Mouse (Mus musculus) cortical plate, adult 2 months (tissue): ENCODE results near the gene Tmem229b. TPM values are rescaled to one million over a fixed set of nuclear protein-coding genes. Genes with fewer than 3 reads are reported as not detected.

ENCODE experiments used
- H3K27ac ChIP-seq: fragments of 200-500 bp; 2 replicates; pipeline ENCODE4 v1.5.1; 2012; ENCODE audit warnings: low read length, control low read depth, inconsistent platforms; ENCODE audit not compliant: insufficient read depth
- H3K4me1 ChIP-seq: fragments of 200-500 bp; 2 replicates; pipeline ENCODE4 v1.6.1; 2011; ENCODE audit warnings: low read length; ENCODE audit not compliant: control insufficient read depth, insufficient read depth
- H3K4me3 ChIP-seq: fragments of 200-500 bp; 2 replicates; pipeline ENCODE4 v1.5.1; 2011; ENCODE audit warnings: mild to moderate bottlenecking, low read length, control low read depth; ENCODE audit not compliant: insufficient read depth
- CTCF ChIP-seq: fragments of 200-500 bp; IDR thresholded peaks from 2 replicates; pipeline ENCODE4 v1.5.1; 2011; ENCODE audit warnings: mild to moderate bottlenecking, control low read depth, low read length; ENCODE audit not compliant: insufficient read depth; ENCODE audit errors: extremely low read depth
- POLR2A ChIP-seq: fragments of 200-500 bp; IDR thresholded peaks from 2 replicates; pipeline ENCODE4 v1.6.1; 2011; ENCODE audit warnings: mild to moderate bottlenecking, low read length, control low read depth; ENCODE audit not compliant: insufficient read depth; ENCODE audit errors: extremely low read depth
- polyA plus RNA-seq: library from polyadenylated mRNA; depleted of rRNA; stranded (reverse); fragments of >200 nt; gene quantifications from 2 replicates; pipeline ENCODE4 v1.2.3, GENCODE M21; 2012

Tmem229b gene
- polyA plus RNA-seq, 1 experiment = 20.9 TPM

DNA sequence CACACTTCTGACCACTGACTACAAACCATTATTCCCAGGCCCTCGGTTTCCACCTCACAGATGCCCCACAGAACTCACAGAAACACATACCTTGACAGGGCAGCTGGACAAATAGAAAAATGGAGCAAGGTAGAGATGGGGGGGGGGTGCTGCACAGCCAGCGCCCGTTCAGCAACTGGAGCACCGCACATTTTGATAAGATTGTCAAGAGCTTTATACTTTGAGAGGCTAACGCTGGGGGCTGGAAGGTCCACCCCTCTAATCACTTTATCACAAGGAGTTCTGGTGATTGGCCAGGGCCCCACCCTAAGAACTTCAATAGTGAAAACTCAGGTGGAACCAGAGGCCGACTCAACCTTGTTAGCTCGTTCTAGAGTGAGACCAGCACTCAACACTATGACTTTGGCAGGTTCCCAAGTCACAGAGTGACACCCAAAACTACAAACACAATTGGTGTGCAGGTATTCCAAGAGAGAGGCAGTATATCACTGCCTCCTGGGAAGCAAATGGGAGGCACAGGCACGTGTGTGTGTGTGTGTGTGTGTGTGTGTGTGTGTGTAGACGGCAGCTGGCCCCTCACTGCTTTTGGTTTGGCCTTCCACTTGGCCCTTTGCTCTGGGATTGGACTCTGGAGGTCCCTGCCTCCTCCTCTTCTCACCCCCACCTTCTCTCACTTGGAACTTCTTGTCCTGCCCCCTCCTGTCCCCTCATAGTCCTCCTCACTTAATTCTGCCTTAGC is 24.0 kb downstream of the Tmem229b start:
- TF ChIP-seq POLR2A (no peak), CTCF (no peak)
- H3K4me1 ChIP-seq = peaks cover 11% of the 10 kb centered on the region
- H3K27ac ChIP-seq = no peak overlapping the region
- H3K4me3 ChIP-seq = no peak overlapping the region

DNA sequence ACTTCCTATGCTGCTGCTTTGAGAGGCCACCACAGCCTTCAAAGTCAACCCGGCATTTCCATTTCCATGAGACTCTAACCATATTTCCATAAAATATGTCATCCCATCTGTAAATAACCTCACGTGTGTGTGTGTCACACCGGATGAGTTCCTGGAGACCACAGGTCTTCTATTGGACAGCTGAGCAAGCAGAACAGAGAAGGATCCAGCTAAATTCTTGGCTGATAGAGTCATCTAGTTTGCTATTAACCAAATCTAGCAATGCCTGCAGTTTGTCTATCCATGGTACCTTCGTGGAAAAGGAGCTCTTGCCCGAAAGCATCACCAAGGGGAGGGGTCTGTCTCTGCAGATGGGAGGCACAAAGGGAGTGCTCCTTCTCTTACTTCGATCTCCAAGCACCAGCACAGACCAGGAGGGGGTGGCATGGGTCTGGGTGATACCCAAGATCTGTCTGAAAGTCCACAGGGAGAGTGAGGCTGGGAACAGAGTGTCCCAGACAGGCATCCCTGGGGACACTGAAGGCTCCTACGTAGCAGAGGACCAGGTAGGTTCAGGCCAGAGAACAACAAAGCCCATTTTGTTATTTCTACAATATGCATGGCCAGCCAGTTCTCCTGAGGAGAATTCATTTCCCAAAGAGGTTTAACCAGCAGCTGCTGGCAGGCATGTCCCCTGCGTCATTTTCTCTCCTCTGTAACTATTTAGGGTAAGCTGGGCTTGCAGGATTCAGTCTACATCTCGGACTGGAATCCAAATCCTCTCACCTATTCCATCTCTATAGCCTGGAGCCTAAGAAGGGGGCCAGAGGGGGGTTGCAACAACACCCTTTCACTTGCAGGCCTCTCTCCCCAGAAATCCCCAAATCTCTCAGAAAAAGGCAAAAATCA is 25.2 kb downstream of the Tmem229b start:
- peaks cover 11% of the 10 kb centered on the region for H3K4me1 ChIP-seq
- 0 out of 2 replicates have a peak overlapping the region, but pooled peaks have one; percentile 17 for H3K27ac ChIP-seq
- no peak overlapping the region for H3K4me3 ChIP-seq
- TF ChIP-seq CTCF (no peak), POLR2A (no peak)

DNA sequence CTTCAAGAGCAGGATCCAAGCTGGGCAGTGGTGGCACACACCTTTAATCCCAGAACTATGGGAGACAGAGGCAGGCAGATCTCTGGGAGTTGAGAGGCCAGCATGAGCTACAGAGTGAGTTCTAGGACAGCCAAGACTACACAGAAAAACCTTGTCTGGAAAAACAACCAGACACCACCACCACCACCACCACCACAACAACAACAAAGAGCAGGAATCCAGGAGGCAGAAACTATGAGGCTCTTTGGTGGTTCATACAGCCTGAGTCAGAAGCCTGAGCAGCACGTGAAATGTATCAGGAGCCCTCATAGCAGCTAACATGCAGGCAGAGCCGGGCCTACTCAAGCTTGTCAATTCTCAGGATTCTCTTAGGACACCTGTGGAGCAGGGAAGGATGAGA is 26.3 kb downstream of the Tmem229b start:
- TF ChIP-seq CTCF (no peak), POLR2A (no peak)
- Histone ChIP-seq H3K4me3 (no peak overlapping the region), H3K4me1 (peaks cover 11% of the 10 kb centered on the region), H3K27ac (0 out of 2 replicates have a peak overlapping the region, but pooled peaks have one; percentile 42)

DNA sequence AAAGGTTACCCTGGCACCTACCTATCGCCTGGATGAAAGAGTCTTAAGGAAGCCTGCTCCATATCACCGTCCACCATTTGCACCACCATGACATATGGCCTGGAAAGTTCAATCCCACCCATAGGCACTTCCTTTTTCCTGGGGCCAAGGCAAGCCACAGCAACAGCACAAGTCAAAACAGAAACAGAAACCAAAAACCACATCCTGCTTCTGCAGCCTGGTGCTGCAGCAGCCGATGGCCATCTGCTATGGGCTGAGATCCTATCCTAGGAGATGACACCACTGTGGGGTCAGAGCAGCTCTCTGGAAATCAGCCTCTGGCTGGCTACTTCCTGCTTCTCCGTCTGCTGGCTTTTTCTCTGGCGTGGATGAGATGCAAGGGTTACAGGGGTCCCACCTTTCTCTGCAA is 26.7 kb downstream of the Tmem229b start:
- Histone ChIP-seq H3K4me3 (peak overlapping the region; percentile 7; the same call in 1 of the 2 replicates), H3K27ac (peak overlapping the region; percentile 62; the same call in 1 of the 2 replicates), H3K4me1 (peaks cover 11% of the 10 kb centered on the region)
- TF ChIP-seq CTCF = no peak
- no peak for TF ChIP-seq POLR2A

DNA sequence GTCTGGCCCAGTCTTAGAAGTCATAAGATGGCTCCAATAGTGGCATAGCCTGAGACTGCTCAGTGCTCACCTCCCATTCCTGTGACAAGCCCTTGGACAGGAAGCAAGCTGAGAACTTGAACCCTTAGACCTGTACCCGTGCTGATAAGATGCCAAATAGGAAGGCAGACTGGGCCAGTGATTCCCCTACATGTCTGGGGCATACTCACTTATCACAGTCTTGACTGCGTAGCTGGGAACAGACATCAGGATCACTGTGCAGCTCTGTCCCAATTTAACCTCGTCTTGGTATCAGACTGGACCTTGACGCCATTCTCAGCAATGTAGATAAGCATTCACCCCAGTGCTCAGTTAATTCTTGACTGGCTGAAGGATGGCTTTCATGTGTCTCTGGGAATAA is 29.9 kb downstream of the Tmem229b start:
- H3K27ac ChIP-seq = no peak overlapping the region
- TF ChIP-seq CTCF = no peak
- no peak for TF ChIP-seq POLR2A
- no peak overlapping the region for H3K4me3 ChIP-seq
- H3K4me1 ChIP-seq = peaks cover 3% of the 10 kb centered on the region

DNA sequence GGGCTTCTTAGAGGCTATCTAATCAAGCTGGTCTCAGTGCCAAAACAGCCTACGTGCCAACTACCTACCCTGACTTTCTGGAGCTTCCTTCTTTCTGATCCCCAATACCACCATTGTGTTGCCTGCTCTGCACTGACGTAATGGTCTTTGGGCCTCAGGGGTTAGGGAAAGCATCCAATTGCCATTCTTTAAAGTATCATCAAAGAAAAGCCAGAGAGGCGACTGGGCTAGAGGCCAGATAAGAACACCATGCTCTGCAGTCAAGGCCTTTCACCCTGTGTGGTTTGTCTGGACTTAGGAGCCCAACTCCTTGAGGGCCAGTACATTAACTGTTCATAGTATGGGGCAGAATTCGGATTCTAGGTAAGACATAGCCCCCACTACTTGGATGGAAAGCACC is 30.3 kb downstream of the Tmem229b start:
- Histone ChIP-seq H3K4me1 (peaks cover under 1% of the 10 kb centered on the region), H3K4me3 (no peak overlapping the region), H3K27ac (no peak overlapping the region)
- TF ChIP-seq CTCF = no peak

DNA sequence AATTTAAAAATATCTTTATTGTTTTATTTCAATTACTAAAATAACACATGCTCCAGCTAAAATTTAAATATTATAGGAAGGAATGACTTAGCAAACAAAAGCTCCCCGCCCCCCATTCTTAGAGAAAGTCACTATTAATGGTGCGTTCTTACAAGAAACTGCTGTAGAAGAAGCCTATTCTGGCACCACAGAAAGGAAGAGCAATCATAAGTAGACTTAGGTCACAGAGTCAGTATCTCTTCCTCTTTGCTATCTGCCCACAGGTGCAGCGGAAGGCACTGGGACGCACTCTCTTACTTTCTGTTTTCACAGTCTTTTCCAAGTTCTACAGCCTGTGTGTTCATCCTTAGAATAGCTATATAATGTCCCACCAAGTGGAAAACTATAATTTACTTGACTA is 31.6 kb downstream of the Tmem229b start:
- Histone ChIP-seq H3K27ac (no peak overlapping the region), H3K4me3 (no peak overlapping the region), H3K4me1 (peaks cover 2% of the 10 kb centered on the region; the same call in 1 of the 2 replicates)
- TF ChIP-seq CTCF (no peak), POLR2A (no peak)

DNA sequence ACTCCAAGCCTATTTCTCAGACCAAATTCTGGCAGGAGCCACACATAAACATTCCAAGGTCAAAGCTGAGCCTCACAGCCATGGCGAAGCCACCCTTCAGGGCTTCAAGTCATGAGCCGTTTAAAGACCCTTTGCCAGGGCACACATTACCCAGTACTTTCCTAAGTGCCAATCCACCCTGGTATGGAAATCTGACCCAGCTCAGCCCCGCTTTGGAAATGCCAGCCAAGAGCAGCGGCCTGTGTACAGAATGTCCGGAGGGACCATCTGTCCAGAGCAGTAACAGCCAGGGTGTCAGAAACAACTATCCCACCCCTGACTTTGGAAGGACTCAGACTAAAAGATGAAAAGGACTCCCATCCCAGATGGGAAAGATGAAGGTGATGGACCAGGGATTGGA is 32.7 kb downstream of the Tmem229b start:
- Histone ChIP-seq H3K27ac (no peak overlapping the region), H3K4me1 (peaks cover 2% of the 10 kb centered on the region; the same call in 1 of the 2 replicates), H3K4me3 (no peak overlapping the region)
- TF ChIP-seq POLR2A (no peak), CTCF (no peak)

DNA sequence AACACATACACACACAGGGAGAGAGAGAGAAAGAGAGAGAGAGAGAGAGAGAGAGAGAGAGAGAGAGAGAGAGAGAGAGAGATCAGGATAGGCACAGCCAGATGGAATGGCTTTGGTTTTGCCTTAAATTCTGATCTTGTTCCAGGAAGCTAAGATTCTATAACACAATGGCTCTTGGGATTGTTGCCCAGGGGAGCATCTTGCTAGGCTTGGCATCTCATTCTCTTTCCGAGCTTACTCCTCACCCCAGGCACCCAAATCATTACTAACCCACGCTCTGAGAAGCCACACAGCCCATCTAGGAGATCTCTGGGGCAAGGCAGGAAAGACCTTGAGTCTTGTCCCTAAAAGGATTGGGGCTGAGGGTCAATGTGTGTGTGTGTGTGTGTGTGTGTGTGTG is 33.6 kb downstream of the Tmem229b start:
- H3K27ac ChIP-seq = no peak overlapping the region
- peaks cover 2% of the 10 kb centered on the region; the same call in 1 of the 2 replicates for H3K4me1 ChIP-seq
- TF ChIP-seq POLR2A (no peak), CTCF (no peak)
- no peak overlapping the region for H3K4me3 ChIP-seq

DNA sequence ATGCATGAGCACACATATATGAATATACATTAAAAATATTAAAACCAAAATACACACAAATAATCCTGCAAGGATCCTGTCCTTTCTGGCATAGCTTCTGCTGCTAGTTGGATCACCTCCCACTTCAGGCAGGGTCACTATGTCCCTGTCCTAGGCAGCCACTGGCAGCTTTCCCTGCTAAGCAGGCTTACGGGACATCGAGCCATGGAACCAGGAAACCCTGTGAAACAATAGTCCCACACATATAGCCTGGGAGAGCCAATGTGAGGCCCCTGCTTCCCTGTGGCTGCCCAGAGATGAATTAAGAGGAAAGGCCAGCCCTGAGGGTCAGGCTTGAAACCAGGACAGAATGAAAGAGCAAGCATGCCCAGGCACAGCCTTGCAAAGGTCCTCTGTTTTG is 35.8 kb downstream of the Tmem229b start:
- Histone ChIP-seq H3K4me1 (peaks cover 2% of the 10 kb centered on the region; the same call in 1 of the 2 replicates), H3K27ac (no peak overlapping the region), H3K4me3 (no peak overlapping the region)
- TF ChIP-seq POLR2A (no peak), CTCF (no peak)
